In genomic region chr12:8853858-8854257, GRCm38 (mm10) we compare ENCODE assay signal across 24 mouse cellular contexts.
DNase-seq lines count a peak whose midpoint lies in the region; TF ChIP-seq lines count a peak whose summit lies in the region.
"Had no signal": no experiment of that assay in that cellular context is flagged by ENCODE, and none has a peak within 500 bp of the region (broad histone marks: within the 10 kb centered on the region; RNA-seq: fewer than 3 reads in every experiment).

No protein-coding gene starts in this region.

- no peak for TF ChIP-seq CTCF in bone marrow macrophage, adult 2 months (IDR thresholded peaks at IDR 0.05; ENCODE audit: low read depth, low read length)

- peak overlapping the region; percentile 21 for H3K27ac ChIP-seq in bone marrow macrophage, adult 2 months (ENCODE audit: insufficient read depth, low read depth, low read length)
- H3K27ac ChIP-seq in macrophage, result peak overlapping the region; percentile 60
- H3K27ac ChIP-seq: embryonic facial prominence, embryonic 13.5 days; forebrain, embryonic 13.5 days; heart, embryonic 15.5 days; hindbrain, embryonic 10.5 days; hindbrain, embryonic 13.5 days; intestine, embryonic 15.5 days had no signal

- peak; percentile 37 for DNase-seq in 3T3-L1 (ENCODE audit: low read depth, low spot score)
- no peak for DNase-seq in lung, postnatal 36 days
- DNase-seq in urinary bladder, postnatal 4 days (ENCODE audit: low spot score in 2 of 2), result no peak
- no peak for DNase-seq in right cerebral cortex, postnatal 36 days (ENCODE audit: low spot score in 2 of 2)
- DNase-seq: adrenal gland, postnatal 36 days; cerebellum, adult 11 months; cerebellum, adult 2 months; cerebellum, adult 9-11 months; cerebellum, postnatal 25 days; gastrocnemius, postnatal 10 days; gastrocnemius, postnatal 36 days; heart, adult 11 months; heart, postnatal 10 days; heart, postnatal 36 days had no signal

- TF ChIP-seq POLR2A in bone marrow macrophage, adult 2 months (IDR thresholded peaks at IDR 0.05; ENCODE audit: borderline replicate concordance, low read depth, low read length), result no peak

- no peak overlapping the region for H3K4me3 ChIP-seq in bone marrow macrophage, adult 2 months (ENCODE audit: insufficient read depth, low read length)
- H3K4me3 ChIP-seq in macrophage (ENCODE audit: inconsistent target), result no peak overlapping the region
- H3K4me3 ChIP-seq: embryonic facial prominence, embryonic 13.5 days; erythroblast, embryonic 14.5 days; forebrain, embryonic 13.5 days; heart, embryonic 12.5 days; heart, embryonic 15.5 days; hindbrain, embryonic 10.5 days; hindbrain, embryonic 13.5 days; intestine, embryonic 15.5 days had no signal

- H3K36me3 ChIP-seq in macrophage (ENCODE audit: inconsistent target), result no peaks in the 10 kb centered on the region
- H3K36me3 ChIP-seq: embryonic facial prominence, embryonic 13.5 days; heart, embryonic 12.5 days; heart, embryonic 15.5 days; hindbrain, embryonic 10.5 days; hindbrain, embryonic 13.5 days; intestine, embryonic 15.5 days had no signal

- no peaks in the 10 kb centered on the region for H3K79me2 ChIP-seq in macrophage (ENCODE audit: inconsistent target)

- 63% methylated on average over 4 of the region's 4 CpGs for WGBS in macrophage (ENCODE audit: missing documents)

- peaks cover 29% of the 10 kb centered on the region for H3K4me1 ChIP-seq in bone marrow macrophage, adult 2 months (ENCODE audit: control insufficient read depth, insufficient read depth, low read length)
- H3K4me1 ChIP-seq: forebrain, embryonic 13.5 days had no signal
